Mouse (Mus musculus): Measurements from ENCODE around the gene Adra2b.

DNA sequence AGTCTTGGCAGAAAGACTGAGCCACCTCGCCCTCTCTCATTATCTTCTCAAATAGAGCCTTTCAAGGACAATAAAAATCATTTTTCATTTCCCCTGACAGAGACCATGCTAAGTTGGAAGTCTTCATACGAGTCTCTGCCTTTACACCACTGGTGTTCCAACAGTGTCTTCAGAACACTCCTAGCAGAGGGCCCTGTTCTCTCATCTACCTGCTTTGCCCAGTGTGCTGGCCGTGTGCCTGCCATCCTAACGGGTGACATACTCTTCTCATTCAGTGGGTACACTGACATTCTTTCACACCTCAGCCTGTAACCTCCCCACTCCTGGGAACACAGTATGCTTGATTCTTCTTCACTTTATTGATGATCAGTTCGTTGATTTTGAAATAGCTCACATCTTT is 46.6 kb upstream of the Adra2b start:
- TF ChIP-seq ZNF384 (IDR thresholded peaks at IDR 0.05; ENCODE audit: low read depth, low read length) = no peak
- TF ChIP-seq ZC3H11A (IDR thresholded peaks at IDR 0.05; ENCODE audit: borderline replicate concordance, low read depth, low read length) = no peak
- no peak for TF ChIP-seq MAFK (IDR thresholded peaks at IDR 0.05; ENCODE audit: insufficient read depth, low read depth, low read length)
- TF ChIP-seq CHD2 (IDR thresholded peaks at IDR 0.05; ENCODE audit: low read depth, low read length) = no peak
- TF ChIP-seq HCFC1 (IDR thresholded peaks at IDR 0.05; ENCODE audit: borderline replicate concordance, insufficient read depth, low read length) = no peak
